Mouse (Mus musculus) v-Abl transformed pro-B cells (cell line): ENCODE results near the gene Crmp1.

Experiments used
- in situ Hi-C, 2 experiments: fragments of 400-800 bp; cut with MboI; formaldehyde crosslinking; loops; one replicate each; pipeline ENCODE4 v1.15.1; 2025; ENCODE audit not compliant: unreplicated experiment in 2 of 2

The Crmp1 gene

DNA sequence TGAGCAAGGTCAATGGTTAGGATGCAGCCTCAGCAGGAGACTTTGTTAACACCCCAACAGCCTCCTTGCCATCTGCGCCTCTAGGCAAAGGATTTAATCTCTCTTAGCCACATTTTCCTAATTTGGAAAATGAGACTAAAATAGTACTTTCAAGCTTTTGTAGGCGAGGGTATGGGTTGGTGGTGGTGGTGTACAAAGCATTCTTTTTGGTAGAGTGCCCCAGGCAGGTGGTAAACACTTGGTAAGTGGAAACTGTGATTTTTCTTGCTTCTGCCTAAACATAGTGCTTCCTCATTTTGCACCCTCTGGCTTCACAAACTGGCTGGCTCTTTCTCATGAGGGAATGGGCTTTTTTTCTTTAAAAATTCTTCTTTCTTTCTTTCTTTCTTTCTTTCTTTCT, 3.1 kb upstream of the Crmp1 start:
- in situ Hi-C loops, result no loop called here

GRCm38 (mm10) chr5:37240550-37240949, 1.2 kb upstream of the Crmp1 start:
- in situ Hi-C loops, result no loop called here

DNA sequence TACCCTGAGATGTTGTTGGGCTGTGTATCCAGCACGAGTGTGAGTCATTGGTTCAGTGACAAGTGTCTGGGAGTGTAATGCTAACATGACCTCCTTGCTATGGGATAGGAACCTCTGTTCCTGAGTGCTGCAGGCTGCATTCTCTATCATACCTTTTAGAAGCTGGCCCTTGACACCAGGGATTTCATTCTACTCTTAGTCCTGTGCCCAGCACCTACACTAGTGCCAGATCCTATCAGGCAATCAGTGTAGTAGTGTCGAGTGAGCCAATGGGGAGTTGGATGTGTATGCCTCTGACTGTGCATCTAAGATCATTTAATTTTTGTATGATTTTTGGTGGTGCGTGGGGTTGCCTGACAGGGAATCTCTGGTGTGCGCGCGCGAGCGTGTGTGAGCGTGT, 516 bp upstream of the Crmp1 start:
- in situ Hi-C loops, result no loop called here

DNA sequence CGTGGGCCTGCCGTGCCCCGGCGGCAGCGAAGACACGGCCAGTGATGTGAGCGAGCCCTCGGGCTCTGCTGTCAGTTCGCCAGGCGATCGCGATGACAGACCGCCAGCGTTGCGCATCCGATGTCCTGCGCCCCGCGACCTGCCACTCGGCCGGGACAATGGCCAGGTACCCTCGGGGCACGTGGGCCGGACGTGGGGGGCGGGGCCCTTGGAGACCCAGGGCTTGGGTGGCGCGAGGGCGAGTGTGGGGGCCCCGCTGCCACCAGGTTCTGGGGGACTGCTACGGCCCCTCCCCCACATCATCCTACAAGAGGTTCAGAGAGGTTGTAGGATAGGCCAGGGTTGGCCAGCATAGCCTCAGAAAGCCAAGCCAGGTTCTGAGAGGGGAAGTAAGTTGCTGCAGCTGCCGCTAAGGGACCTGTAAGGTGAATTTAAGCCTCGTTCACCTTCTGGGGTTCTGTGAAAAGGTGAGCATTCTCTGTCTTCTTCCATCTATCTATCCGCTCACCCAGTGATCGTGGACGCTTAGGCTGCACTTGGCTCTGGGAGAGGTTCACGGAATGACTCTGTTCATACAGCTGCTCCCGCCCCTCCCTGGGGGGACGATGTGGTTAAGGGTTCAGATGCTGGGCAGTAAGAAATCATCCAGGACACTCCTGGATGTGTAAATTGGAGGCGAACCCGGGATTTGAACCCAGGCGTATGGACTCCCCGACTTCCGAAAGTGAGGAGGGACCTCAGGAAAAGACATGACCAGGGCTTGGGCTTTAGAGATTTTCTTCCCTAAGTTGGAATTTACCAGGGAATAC, 824 bp downstream of the Crmp1 start:
- in situ Hi-C loops, result no loop called here

DNA sequence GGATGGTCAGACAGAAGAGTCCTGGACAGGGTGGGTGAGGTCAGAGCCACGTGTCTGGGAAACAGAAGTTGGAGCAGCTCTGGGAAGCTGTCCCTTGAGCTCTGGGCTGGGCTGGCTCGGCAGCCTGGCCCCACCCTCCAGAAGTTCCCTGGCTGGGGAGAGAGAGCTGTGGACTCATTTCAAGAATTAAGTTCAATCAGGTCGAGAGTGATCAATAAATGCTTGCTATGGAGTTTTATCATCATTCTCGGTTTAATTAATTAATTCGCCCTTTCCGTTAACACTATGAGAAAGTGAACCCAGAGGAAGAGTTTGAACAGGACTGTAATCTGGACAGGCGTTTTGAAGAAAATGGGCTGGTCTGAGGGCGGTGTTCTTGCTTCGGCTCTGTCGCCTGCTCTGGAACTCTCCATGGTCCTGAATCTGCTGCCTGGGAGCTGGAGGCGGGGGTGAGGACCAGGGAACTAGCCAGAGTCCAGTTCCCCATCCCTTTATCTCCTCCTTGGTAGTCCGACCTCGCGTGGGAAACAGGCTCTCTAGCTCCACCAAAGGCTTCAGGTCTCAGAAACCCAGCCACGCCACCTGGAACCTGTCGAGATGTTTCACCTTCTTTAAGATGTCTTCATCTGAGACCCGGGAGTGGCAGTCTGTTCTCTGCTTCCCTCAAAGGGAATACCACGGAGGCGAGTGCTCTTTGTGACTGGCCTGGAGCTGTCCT, 1.6 kb downstream of the Crmp1 start:
- in situ Hi-C loops, result no loop called here

- in situ Hi-C loops, result no loop called here
These were observed 2.4 kb downstream of the Crmp1 start for GRCm38 (mm10) chr5:37244161-37244560.

GRCm38 (mm10) chr5:37244666-37245242, 3.0 kb downstream of the Crmp1 start:
- in situ Hi-C loops, result no loop called here

GRCm38 (mm10) chr5:37245651-37246050, 3.9 kb downstream of the Crmp1 start:
- in situ Hi-C loops, result no loop called here

DNA sequence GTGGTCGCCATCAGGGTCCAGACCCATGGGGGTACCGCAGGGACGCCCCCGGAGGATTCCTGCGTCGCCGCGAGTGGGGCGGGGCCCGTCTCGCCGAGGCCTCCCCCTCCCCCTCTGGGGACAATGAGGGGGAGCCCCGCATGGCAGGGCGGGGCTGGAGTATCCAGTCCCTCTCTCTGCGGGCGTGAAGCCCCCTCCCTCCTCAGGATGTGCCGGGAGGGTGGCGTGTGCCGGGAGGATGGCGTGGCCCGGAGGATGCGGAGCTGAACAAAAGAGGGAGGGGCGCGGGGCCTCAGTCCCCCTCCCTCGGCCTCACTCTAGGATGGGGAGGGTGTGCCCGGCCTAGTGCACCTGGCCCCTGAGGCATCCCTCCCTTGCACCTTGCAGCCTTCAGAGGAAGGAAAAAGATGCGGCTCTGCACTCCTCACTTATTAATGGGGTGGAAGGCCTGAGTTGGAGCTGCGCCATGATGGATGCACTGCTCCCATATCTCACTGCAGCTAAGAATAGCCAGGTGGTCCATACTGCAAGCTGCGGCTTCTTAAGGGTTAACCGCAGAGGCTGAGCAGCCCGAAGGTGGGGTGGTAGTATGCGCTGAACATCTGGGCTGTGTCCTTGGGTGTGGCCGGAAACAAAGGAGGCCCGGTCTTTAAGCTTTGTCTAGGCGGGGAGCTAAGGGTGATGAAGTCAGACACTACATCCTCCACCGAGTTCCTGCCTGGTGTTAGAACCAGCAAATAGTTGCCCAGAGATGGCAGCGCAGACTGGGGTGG, 4.6 kb downstream of the Crmp1 start:
- in situ Hi-C loops, result no loop called here

GRCm38 (mm10) chr5:37247456-37247855, 5.7 kb downstream of the Crmp1 start:
- in situ Hi-C loops, result no loop called here

DNA sequence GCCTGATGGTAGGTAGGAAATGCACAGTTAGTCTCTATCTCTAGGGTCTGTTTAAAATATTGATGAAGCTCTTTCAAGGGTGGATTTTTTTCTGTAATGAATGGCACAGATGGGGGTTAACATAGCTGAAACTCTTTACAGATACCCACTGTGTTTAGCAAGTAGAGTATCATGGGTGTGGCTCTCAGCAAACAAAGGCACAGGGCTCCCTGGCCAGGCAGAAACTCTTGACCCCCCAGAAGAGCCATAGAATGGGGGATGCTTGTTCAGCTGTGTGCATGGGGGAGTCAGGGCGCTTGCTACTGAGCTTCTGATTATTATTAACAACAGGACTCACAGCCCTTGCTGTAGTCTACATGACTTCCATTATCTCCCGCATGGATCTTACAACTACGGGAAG, 7.1 kb downstream of the Crmp1 start:
- in situ Hi-C loops, result no loop called here

DNA sequence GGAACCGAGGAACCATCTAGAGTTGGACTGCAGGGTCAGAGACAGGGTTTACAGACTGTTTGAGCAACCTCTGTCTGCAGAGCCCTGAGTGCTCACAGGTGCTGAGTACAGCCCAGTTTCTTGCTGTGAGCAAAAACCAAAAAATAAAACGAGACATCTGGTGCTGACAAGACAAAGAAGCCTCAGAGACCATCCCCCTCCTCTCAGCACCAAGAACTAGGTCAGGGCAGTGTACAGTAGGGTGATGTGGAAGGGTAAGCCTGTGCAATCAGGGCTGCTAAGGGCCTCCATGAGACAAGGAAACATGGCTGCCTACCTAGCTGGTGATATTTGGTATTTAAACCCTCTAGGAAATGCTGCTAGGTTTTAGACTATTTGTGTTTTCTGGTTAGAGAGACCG, 9.9 kb downstream of the Crmp1 start:
- in situ Hi-C loops, result no loop called here

- in situ Hi-C loops, result no loop called here
These were observed 10.5 kb downstream of the Crmp1 start for GRCm38 (mm10) chr5:37252101-37252804.

- in situ Hi-C loops, result no loop called here
These were observed 12.8 kb downstream of the Crmp1 start for GRCm38 (mm10) chr5:37254523-37254922.

- in situ Hi-C loops, result no loop called here
These were observed 15.1 kb downstream of the Crmp1 start for GRCm38 (mm10) chr5:37256823-37257222.

DNA sequence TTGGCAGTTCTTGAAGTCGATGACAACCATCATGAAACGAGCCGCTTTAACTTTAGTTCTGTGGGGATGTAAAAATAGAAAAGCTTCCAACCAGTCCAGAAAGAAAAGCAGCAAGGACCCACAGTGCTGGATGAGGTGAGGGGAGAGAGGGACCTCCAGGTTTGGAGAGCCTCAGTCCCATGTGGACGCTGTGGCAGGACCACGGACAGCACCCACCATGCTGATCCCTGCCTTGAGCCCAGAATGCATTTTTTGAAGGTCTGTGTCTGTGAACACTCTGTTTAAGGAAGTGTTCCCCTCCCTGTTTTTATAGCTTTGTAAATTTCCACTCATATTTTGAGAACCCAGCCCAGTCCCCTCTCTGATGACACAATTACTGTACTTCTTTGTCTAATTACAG, 15.5 kb downstream of the Crmp1 start:
- in situ Hi-C loops, result no loop called here

GRCm38 (mm10) chr5:37261734-37262133, 20.0 kb downstream of the Crmp1 start:
- in situ Hi-C loops, result no loop called here

GRCm38 (mm10) chr5:37263816-37264215, 22.1 kb downstream of the Crmp1 start:
- in situ Hi-C loops, result no loop called here

- in situ Hi-C loops, result loop anchor here in 1 of 2 experiments (10.0 to 25.0 kb wide), 2 partner anchors 436 to 1331 kb away; no protein-coding TSS in a partner anchor
These were observed 39.3 kb downstream of the Crmp1 start for GRCm38 (mm10) chr5:37281021-37281420.

DNA sequence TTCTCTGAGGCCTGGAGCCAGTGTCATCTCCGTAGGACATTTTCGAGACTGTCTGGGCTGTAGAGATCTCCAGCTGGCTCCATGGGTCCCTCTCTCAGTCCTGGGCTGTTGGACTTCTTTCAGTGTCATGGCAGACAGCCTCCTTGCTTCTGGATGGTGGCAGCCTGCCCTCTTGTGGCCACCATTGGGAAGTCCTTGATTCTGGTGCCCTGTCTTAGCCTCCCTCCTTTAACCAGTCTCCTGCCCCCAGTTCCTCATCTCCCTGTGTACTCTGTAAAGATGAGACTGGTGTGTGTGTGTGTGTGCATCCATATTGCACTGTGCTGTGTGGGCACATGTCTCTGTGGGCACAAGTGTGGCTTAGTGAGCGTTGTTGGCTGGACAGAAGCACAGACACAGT, 46.6 kb downstream of the Crmp1 start:
- in situ Hi-C loops, result loop anchor here in 1 of 2 experiments (10.0 to 25.0 kb wide), 2 partner anchors 444 to 1324 kb away; no protein-coding TSS in a partner anchor
